Mouse (Mus musculus): ENCODE measurements around the gene Nudt22. TPM values are rescaled to one million over a fixed set of nuclear protein-coding genes. Genes with fewer than 3 reads are reported as not detected.
A peak's percentile ranks its signal among the peaks of the same experiment; 100 is the strongest.

Nudt22 gene
- total and polyA plus RNA-seq, 2 experiments from 2014 or later, result 19.7 to 20.8 TPM

GRCm38 (mm10) chr19:6977759-6978638 is 17.9 kb downstream of the Nudt22 start:
- peak overlapping the region; percentile 79 for H3K9ac ChIP-seq (replicated peaks; ENCODE audit: low read length)
- H3K27ac ChIP-seq, result peak overlapping the region; percentile 96; the same call in 1 of the 2 replicates
- no peak for TF ChIP-seq CTCF (IDR thresholded peaks at IDR 0.05; ENCODE audit: low read depth)
- peaks cover 30% of the 10 kb centered on the region for H3K4me1 ChIP-seq (ENCODE audit: insufficient read depth, low read length)
- H3K4me3 ChIP-seq (ENCODE audit: low read length), result peak overlapping the region; percentile 68
- ATAC-seq (no peak), DNase-seq (ENCODE audit: low spot score) (no peak)
- WGBS, result 74% methylated on average over 13 of the region's 13 CpGs
- H3K9me3 ChIP-seq (ENCODE audit: low read length), result no peaks in the 10 kb centered on the region
- H3K36me3 ChIP-seq (ENCODE audit: insufficient read depth, low read length), result peaks cover 10% of the 10 kb centered on the region; the same call in 1 of the 2 replicates
- peak overlapping the region; percentile 90; the same call in 1 of the 2 replicates for H3K4me2 ChIP-seq (ENCODE audit: low read depth, low read length)
- no peaks in the 10 kb centered on the region for H3K27me3 ChIP-seq (ENCODE audit: insufficient read depth, low read length)

- ATAC-seq, result peak; percentile 21
- H3K9ac ChIP-seq (replicated peaks; ENCODE audit: low read length), result peak within 1 kb of the TSS; percentile 76
- H3K4me2 ChIP-seq (ENCODE audit: low read depth, low read length), result peak within 1 kb of the TSS; percentile 90
- H3K4me3 ChIP-seq (ENCODE audit: low read length), result peak within 1 kb of the TSS; percentile 62
- peaks cover 4% of the 10 kb centered on the region; the same call in 1 of the 2 replicates for H3K36me3 ChIP-seq (ENCODE audit: insufficient read depth, low read length)
- TF ChIP-seq CTCF (IDR thresholded peaks at IDR 0.05; ENCODE audit: low read depth), result peak; percentile 68
- H3K9me3 ChIP-seq (ENCODE audit: low read length), result no peaks in the 10 kb centered on the region
- 0 out of 2 replicates have a peak, but pooled peaks cover under 1% of the 10 kb centered on the region for H3K27me3 ChIP-seq (ENCODE audit: insufficient read depth, low read length)
- H3K27ac ChIP-seq, result peak within 1 kb of the TSS; percentile 90
- peak; percentile 95 for DNase-seq (ENCODE audit: low spot score)
- H3K4me1 ChIP-seq (ENCODE audit: insufficient read depth, low read length), result peaks cover 23% of the 10 kb centered on the region
- WGBS, result under 1% methylated on average over 16 of the region's 16 CpGs
These were observed 20.1 kb downstream of the Nudt22 start, which contains the start of gene Plcb3 for GRCm38 (mm10) chr19:6975537-6976521. TSS of gene Plcb3 (minus strand) at chr19:6976470.

GRCm38 (mm10) chr19:6974211-6975205 is 21.4 kb downstream of the Nudt22 start, which contains the start of gene Ppp1r14b:
TSS of gene Ppp1r14b (plus strand) at chr19:6974968.
- Histone ChIP-seq H3K27ac (peak within 1 kb of the TSS; percentile 90), H3K9me3 (ENCODE audit: low read length) (no peaks in the 10 kb centered on the region), H3K4me2 (ENCODE audit: low read depth, low read length) (peak within 1 kb of the TSS; percentile 90), H3K4me3 (ENCODE audit: low read length) (peak within 1 kb of the TSS; percentile 62), H3K9ac (replicated peaks; ENCODE audit: low read length) (peak within 1 kb of the TSS; percentile 76), H3K27me3 (ENCODE audit: insufficient read depth, low read length) (0 out of 2 replicates have a peak, but pooled peaks cover 3% of the 10 kb centered on the region), H3K4me1 (ENCODE audit: insufficient read depth, low read length) (peaks cover 22% of the 10 kb centered on the region), H3K36me3 (ENCODE audit: insufficient read depth, low read length) (peaks cover 4% of the 10 kb centered on the region; the same call in 1 of the 2 replicates)
- ATAC-seq, result peak; percentile 56
- DNase-seq (ENCODE audit: low spot score), result peak; percentile 89
- TF ChIP-seq CTCF (IDR thresholded peaks at IDR 0.05; ENCODE audit: low read depth), result no peak
- WGBS, result under 1% methylated on average over 70 of the region's 84 CpGs

GRCm38 (mm10) chr19:6973581-6974190 is 22.2 kb downstream of the Nudt22 start:
- no peak for TF ChIP-seq CTCF (IDR thresholded peaks at IDR 0.05; ENCODE audit: low read depth)
- peaks cover 4% of the 10 kb centered on the region; the same call in 1 of the 2 replicates for H3K36me3 ChIP-seq (ENCODE audit: insufficient read depth, low read length)
- H3K4me3 ChIP-seq (ENCODE audit: low read length), result peak overlapping the region; percentile 62
- H3K27me3 ChIP-seq (ENCODE audit: insufficient read depth, low read length), result 0 out of 2 replicates have a peak, but pooled peaks cover 3% of the 10 kb centered on the region
- peak overlapping the region; percentile 90 for H3K4me2 ChIP-seq (ENCODE audit: low read depth, low read length)
- peaks cover 17% of the 10 kb centered on the region for H3K4me1 ChIP-seq (ENCODE audit: insufficient read depth, low read length)
- ATAC-seq (no peak), DNase-seq (ENCODE audit: low spot score) (no peak)
- H3K9ac ChIP-seq (replicated peaks; ENCODE audit: low read length), result peak overlapping the region; percentile 76; the same call in 1 of the 2 replicates
- no peaks in the 10 kb centered on the region for H3K9me3 ChIP-seq (ENCODE audit: low read length)
- no peak overlapping the region for H3K27ac ChIP-seq
- 33% methylated on average over 12 of the region's 12 CpGs for WGBS

- DNase-seq (ENCODE audit: low spot score) (no peak), ATAC-seq (no peak)
- Histone ChIP-seq H3K4me2 (ENCODE audit: low read depth, low read length) (no peak overlapping the region), H3K4me1 (ENCODE audit: insufficient read depth, low read length) (peaks cover 9% of the 10 kb centered on the region), H3K9ac (replicated peaks; ENCODE audit: low read length) (no peak overlapping the region), H3K9me3 (ENCODE audit: low read length) (no peaks in the 10 kb centered on the region), H3K27me3 (ENCODE audit: insufficient read depth, low read length) (0 out of 2 replicates have a peak, but pooled peaks cover 3% of the 10 kb centered on the region), H3K4me3 (ENCODE audit: low read length) (no peak overlapping the region), H3K27ac (no peak overlapping the region), H3K36me3 (ENCODE audit: insufficient read depth, low read length) (no peaks in the 10 kb centered on the region)
- WGBS, result 79% methylated on average over 13 of the region's 13 CpGs
- TF ChIP-seq CTCF (IDR thresholded peaks at IDR 0.05; ENCODE audit: low read depth), result no peak
These were observed 23.5 kb downstream of the Nudt22 start for GRCm38 (mm10) chr19:6972247-6972917.

Measured in hindbrain, postnatal 0 days (tissue).